Mouse (Mus musculus): ENCODE data around the gene Apom.

The Apom gene

DNA sequence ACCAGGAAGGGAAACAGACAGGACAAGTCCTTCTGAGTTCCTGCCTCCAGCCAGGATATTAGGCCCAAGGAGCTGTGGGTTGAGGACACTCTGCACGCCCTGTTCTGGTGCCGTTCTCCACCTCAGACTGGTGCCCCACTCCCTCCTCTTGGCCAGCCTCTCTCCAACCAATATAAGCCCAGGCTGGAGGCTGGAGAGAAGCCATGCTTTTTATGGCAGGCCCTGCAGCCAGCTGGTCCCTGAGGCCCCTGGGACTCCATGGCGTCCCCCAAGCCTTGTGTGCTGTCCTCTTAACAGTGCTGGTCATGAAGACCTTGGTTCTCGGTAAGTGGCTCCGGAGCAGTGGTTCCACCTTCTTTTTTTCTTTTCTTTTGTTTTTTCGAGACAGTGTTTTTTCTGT, 23.8 kb downstream of the Apom start, which contains the start of gene Ly6g5c:
Ly6g5c (plus strand) TSS at position 183 of the 400 bp plus-strand sequence.
- in situ Hi-C loops (cut with MboI; ENCODE audit: low pct_unique_long_range_greater_than_20kb in 1 of 2, low sequenced_read_pairs in 2 of 2, unreplicated experiment in 1 of 2): no loop called here

- in situ Hi-C loops (cut with MboI; ENCODE audit: low pct_unique_long_range_greater_than_20kb in 1 of 2, low sequenced_read_pairs in 2 of 2, unreplicated experiment in 1 of 2): no loop called here
Observed at GRCm38 (mm10) chr17:35106522-35106921, 25.3 kb downstream of the Apom start.

GRCm38 (mm10) chr17:35105740-35106389, 26.0 kb downstream of the Apom start:
- in situ Hi-C loops (cut with MboI; ENCODE audit: low pct_unique_long_range_greater_than_20kb in 1 of 2, low sequenced_read_pairs in 2 of 2, unreplicated experiment in 1 of 2): no loop called here

DNA sequence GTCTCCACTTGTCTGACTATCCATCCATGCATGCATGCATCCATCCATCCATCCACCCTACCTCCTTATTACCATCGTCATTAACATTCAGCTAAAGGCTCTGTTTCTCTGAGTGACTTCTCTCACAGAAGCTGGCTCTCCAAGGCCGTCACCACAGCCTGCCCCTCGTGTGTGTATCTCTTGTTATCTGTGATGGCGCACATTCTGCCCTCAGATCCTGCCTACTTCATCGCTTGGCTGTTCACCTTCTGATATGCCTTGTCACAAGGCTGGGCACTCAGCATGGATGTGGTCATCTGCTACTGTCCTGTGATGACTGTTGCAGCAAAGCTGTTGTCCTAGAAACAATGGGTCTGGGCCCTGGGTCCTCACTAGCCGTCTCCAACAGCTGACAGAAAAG, 27.1 kb downstream of the Apom start:
- in situ Hi-C loops (cut with MboI; ENCODE audit: low pct_unique_long_range_greater_than_20kb in 1 of 2, low sequenced_read_pairs in 2 of 2, unreplicated experiment in 1 of 2): no loop called here

DNA sequence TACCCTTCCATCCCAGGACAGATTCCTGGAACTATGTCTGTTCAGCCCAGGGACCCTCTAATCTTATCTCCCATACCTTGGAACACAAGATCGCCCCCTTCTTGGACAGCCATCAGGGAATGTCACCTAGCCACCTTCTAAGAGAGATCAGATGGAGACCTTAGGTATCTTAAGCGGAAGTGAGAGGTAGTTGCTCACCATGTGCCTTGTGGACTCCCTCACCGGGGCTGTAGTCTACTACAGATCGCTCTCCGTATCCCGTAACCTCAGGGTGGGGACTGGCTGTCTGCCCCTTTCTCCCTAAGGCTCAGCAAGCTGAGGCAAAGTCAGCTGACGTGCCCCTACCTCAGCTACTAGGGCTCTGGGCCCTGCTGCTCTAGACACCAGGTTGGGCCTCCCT, 27.8 kb downstream of the Apom start:
- in situ Hi-C loops (cut with MboI; ENCODE audit: low pct_unique_long_range_greater_than_20kb in 1 of 2, low sequenced_read_pairs in 2 of 2, unreplicated experiment in 1 of 2): no loop called here

DNA sequence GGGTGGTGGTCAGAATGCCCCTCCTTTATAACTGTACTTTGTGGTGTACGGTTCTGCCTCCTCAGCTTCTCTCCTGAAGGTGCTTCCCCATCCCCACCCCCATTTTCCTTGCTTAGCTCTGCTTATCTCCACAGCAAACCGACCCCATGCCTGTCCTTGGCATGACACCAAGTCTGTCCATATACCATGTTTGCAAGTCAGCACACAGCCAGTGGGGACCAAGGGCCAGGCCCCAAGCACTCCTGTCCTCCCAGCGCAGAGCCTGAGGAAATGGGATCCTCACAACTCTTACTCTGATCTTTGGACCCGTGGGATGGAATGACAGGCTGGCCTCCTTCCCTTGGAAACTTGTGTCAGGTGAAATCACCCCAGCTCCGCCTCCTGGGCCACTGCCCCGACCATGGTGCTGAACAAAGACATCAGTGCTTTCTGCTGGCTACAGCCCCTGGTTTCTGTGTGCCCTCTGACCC, 28.6 kb downstream of the Apom start:
- in situ Hi-C loops (cut with MboI; ENCODE audit: low pct_unique_long_range_greater_than_20kb in 1 of 2, low sequenced_read_pairs in 2 of 2, unreplicated experiment in 1 of 2): no loop called here

- in situ Hi-C loops (cut with MboI; ENCODE audit: low pct_unique_long_range_greater_than_20kb in 1 of 2, low sequenced_read_pairs in 2 of 2, unreplicated experiment in 1 of 2): no loop called here
Observed at GRCm38 (mm10) chr17:35102299-35102698, 29.6 kb downstream of the Apom start.

DNA sequence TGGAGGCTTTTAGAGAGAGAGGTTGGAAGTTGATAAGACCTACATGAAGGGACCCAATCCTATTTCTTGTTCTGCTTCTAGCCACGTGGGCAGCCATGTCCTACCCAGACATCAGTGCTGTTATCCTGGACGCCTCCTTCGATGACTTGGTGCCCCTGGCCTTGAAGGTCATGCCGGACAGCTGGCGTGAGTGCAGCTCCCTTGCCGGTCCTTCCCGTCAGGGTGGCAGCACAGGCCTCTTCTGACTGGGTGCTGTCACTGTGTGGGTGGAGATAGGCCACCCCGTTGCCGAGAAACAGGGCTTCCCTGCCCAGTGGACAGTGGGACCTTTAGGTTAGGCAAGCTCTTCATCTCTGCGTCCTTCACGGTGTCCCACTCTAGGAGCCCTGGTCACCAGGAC, 30.7 kb downstream of the Apom start:
- in situ Hi-C loops (cut with MboI; ENCODE audit: low pct_unique_long_range_greater_than_20kb in 1 of 2, low sequenced_read_pairs in 2 of 2, unreplicated experiment in 1 of 2): no loop called here

DNA sequence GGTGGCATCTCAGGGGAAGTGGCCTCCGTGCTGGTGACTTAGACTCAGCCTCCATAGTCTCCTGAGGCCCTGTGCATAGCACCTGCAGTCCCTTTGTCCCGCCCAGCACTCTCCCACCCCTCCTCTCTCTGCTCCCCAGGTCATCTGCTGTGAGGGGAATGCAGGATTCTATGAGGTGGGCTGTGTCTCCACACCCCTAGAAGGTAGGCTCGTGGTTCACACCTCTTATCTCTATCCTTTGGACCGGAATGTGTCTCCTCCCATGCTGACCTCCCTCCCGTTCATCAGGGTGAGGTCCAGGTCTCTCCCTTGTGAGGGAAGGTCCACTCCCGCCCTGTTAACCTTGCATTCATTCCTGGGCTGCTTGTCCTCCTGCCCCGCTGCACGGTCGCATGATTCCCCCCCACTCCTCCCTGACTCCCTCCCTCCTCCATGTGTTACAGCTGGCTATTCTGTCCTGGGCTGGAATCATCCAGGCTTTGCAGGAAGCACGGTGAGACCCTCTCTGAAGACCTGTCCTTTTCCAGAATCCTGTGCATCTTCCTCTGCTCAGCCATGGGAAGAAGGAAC, 31.6 kb downstream of the Apom start:
- in situ Hi-C loops (cut with MboI; ENCODE audit: low pct_unique_long_range_greater_than_20kb in 1 of 2, low sequenced_read_pairs in 2 of 2, unreplicated experiment in 1 of 2): no loop called here

DNA sequence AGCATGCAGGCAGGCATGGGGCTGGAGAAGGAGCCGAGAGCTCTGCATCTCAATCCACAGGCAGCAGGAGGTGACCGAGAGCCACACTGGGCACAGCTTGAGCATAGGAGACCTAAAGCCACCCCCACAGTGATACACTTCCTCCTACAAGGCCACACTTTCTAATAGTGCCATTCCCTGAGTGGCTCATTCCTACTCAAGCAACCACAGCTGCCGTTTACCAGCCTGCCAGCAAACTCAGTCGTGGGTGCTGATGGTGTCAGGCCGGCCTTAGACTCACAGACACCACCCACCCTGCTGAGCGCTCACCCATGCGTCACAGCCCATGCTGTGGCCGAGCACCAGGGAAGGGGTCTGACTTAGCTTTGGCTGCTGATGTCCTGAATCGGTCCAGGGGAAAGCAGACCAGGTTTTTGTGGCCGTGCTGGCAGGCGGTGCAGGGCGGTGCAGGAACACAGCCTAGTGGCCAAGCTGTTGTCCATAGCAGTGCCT, 34.6 kb downstream of the Apom start:
- in situ Hi-C loops (cut with MboI; ENCODE audit: low pct_unique_long_range_greater_than_20kb in 1 of 2, low sequenced_read_pairs in 2 of 2, unreplicated experiment in 1 of 2): no loop called here

DNA sequence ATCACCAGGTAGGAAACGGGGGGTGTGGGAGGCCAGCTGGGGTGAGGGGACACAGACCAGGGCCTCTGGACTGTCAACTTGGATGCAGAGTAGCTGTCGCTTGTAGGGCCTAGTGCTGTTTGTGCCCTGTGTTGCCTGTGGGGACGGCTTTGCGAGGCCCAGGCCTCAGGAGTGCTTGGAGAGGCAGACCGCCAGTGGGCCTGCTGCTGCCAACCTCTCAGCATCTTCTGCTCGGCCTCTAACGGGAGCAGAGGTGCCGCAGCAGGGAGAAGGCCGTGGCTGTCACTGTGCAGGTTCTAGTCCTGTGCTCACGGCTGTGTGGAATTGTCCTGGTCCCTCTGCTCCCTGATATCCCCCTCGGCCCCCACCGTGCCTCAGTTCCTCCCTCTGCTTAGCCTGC, 35.3 kb downstream of the Apom start:
- in situ Hi-C loops (cut with MboI; ENCODE audit: low pct_unique_long_range_greater_than_20kb in 1 of 2, low sequenced_read_pairs in 2 of 2, unreplicated experiment in 1 of 2): no loop called here

DNA sequence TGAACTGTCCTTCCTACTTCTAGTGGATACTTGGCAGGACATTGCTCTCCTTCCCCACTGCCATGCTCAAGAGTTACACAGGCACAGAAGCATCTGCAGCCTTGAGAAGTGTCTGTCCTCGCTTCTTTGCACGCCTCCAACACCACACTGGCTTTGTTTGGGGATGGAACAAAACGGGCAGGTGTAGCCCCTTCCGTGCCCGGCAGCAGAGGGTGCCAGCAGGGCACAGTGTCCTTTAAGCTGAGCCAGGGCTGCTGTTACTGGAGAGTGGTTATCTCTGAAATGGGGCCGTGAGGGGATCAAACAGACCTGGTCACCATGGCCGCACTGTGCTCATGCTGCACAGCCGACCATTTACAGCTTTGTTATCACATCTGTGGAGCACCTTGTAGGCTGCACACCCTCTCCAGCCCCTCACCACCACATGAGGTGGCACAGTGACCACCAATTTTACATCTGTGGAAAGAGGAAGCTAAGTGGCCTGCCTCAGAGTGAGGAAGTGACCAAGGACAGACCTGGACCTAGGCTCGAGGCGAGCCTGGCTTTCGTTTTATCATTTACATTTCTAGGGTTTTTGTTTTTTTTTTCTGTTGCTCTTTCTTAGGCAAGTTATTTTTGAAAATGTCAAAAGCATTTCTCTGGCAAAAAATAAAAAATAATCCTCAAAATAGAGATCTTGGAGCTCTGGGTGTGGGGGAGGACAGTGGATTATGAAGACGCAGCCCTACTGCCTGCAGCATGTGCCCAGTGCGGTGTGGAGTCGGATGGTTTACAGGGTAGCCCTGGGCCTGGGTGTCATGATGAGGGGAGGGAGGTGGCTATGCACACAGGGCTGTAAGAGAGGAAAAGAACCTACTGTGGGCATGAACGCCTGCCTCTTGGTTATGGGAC, 37.1 kb downstream of the Apom start:
- in situ Hi-C loops (cut with MboI; ENCODE audit: low pct_unique_long_range_greater_than_20kb in 1 of 2, low sequenced_read_pairs in 2 of 2, unreplicated experiment in 1 of 2): no loop called here

DNA sequence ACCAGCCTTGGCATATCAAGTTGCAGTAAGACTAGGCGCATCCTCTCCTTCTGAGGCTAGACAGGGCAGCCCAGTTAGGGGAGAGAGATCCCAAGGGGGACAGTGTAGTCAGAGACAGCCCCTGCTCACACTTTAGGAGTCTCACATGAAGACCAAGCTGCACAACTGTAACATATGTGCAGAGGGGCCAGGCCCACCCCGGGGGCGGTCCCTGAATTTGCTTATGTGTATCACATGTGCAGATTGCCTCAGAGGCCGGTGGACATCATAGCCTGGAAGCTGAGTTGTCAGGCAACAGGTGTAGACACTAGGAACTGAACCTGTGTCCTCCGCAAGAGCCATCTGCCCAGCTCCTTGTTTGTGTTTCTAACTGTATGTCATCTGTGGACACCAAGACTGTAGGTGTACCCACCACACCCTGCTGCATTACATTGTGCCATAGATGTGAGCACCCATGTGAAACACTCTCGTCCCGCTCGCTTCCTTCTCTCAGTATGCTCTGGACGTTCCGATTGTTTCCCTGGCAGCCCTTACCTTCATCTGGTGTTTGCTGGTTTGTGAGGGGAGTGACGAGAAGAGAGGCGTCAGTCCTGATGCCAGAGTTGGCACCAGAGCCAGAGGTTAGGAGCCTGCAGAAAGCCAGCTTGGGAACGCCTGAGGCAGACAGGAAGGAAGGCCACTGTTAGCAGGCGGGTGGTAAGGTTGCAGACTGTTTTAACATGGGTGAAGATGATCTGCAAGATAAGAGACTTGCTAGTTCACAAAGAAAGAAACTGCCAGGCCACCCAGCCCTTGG, 39.2 kb downstream of the Apom start:
- in situ Hi-C loops (cut with MboI; ENCODE audit: low pct_unique_long_range_greater_than_20kb in 1 of 2, low sequenced_read_pairs in 2 of 2, unreplicated experiment in 1 of 2): no loop called here

DNA sequence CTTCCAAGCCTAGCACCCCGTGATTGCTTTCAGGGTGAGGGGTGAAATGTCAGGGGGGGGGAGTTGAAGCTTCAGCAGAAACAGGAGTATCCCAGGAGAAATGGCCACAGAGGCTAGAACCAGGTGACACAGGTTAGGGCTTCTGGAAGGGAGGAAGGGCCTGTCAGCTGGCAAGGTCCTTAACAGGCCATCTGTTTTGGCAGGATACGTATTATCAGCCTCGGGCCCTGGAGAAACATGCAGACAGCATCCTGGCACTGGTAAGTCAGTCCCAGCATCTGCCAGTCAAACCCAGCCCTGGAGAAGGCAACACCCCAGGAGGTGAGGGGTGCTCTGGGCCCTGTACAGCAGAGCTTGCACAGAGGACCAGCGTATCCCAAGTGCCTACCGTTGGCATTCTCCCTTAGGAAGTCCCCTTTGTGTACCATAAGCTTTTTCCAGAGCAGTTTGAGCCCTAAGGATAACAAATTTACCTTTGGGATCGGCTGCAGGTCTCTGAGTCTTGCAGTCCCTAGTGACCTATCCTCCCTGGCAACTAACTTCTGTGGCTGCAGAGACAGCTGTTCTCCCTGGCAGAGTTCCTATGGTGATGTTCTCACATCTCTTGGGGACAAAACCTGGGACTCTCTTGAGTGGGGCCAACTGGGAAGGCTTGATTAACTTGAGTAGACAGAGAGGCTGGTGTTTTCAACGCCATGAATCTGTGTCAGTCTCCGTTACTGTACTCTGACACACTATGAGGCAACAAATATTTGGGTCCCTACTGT, 41.5 kb downstream of the Apom start:
- in situ Hi-C loops (cut with MboI; ENCODE audit: low pct_unique_long_range_greater_than_20kb in 1 of 2, low sequenced_read_pairs in 2 of 2, unreplicated experiment in 1 of 2): no loop called here

GRCm38 (mm10) chr17:35088825-35089644, 42.8 kb downstream of the Apom start, which contains the start of gene Abhd16a:
Gene Abhd16a, plus strand, starts transcription at chr17:35089263.
- in situ Hi-C loops (cut with MboI; ENCODE audit: low pct_unique_long_range_greater_than_20kb in 1 of 2, low sequenced_read_pairs in 2 of 2, unreplicated experiment in 1 of 2): no loop called here

GRCm38 (mm10) chr17:35088151-35088550, 43.7 kb downstream of the Apom start:
- in situ Hi-C loops (cut with MboI; ENCODE audit: low pct_unique_long_range_greater_than_20kb in 1 of 2, low sequenced_read_pairs in 2 of 2, unreplicated experiment in 1 of 2): no loop called here

GRCm38 (mm10) chr17:35085208-35085865, 46.5 kb downstream of the Apom start, which contains the start of gene Ly6g6f:
Gene Ly6g6f, minus strand, starts transcription at chr17:35085610.
- in situ Hi-C loops (cut with MboI; ENCODE audit: low pct_unique_long_range_greater_than_20kb in 1 of 2, low sequenced_read_pairs in 2 of 2, unreplicated experiment in 1 of 2): no loop called here

Data from mouse embryonic stem cell (cell line).